Mouse (Mus musculus) ES-E14 (cell line): ENCODE measurements around the gene Smpd3.

Experiments
- CHD2 ChIP-seq: IDR thresholded peaks from 2 replicates; pipeline ENCODE4 v1.6.1; 2014; ENCODE audit warnings: mild to moderate bottlenecking, low read depth, low read length, inconsistent platforms
- HCFC1 ChIP-seq: IDR thresholded peaks from 2 replicates; pipeline ENCODE4 v1.6.1; 2012; ENCODE audit warnings: low read length, inconsistent platforms, borderline replicate concordance; ENCODE audit not compliant: insufficient read depth
- MAFK ChIP-seq: IDR thresholded peaks from 2 replicates; pipeline ENCODE4 v1.6.1; 2014; ENCODE audit warnings: mild to moderate bottlenecking, low read depth, low read length, inconsistent platforms; ENCODE audit not compliant: insufficient read depth
- ZC3H11A ChIP-seq: IDR thresholded peaks from 2 replicates; pipeline ENCODE4 v1.6.1; 2012; ENCODE audit warnings: low read depth, mild to moderate bottlenecking, inconsistent platforms, low read length, borderline replicate concordance
- ZNF384 ChIP-seq: IDR thresholded peaks from 2 replicates; pipeline ENCODE4 v1.6.1; 2012; ENCODE audit warnings: low read depth, low read length, inconsistent platforms

DNA sequence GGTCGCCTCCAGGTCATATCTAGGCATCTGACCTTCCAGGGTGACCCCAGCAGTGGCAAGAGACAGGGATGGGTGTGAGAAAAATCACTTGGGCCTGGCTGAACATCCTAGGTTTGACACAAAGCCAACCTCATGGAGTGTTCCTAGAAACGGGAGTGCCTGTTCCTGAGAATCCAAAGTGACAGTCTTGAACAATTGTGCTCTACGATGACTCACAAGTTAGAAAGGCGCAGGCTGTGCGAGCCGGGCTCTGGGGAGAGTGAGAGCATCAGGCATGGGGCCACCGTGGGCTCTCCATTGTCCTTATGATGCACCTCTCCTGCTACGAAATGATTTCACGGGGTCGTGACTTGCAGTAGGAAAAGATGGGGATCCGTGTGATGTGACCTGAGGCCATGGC is 11.6 kb upstream of the Smpd3 start:
- no peak for TF ChIP-seq ZC3H11A
- TF ChIP-seq ZNF384, result no peak
- no peak for TF ChIP-seq HCFC1
- TF ChIP-seq MAFK, result no peak
- no peak for TF ChIP-seq CHD2
